Mouse (Mus musculus) limb, embryonic 12.5 days (tissue): ENCODE results near the gene Olfr149. TPM values are rescaled to one million over a fixed set of nuclear protein-coding genes. Genes with fewer than 3 reads are reported as not detected.

Experiments
- ATAC-seq: fragments of 200-750 bp; cut with Nextera tagmentation; 2 replicates; pipeline ENCODE4 v1.8.0; 2017; ENCODE audit warnings: low read depth, moderate TSS enrichment; ENCODE audit not compliant: insufficient number of reproducible peaks, insufficient read depth, low FRiP score, low TSS enrichment
- H3K27ac ChIP-seq: fragments of 300-500 bp; sonication (generic); 2 replicates; pipeline ENCODE4 v1.5.1; 2016; ENCODE audit warnings: mild to moderate bottlenecking, moderate library complexity
- H3K27me3 ChIP-seq: fragments of 300-500 bp; sonication (generic); 2 replicates; pipeline ENCODE4 v1.6.1; 2016; ENCODE audit warnings: mild to moderate bottlenecking, moderate library complexity
- H3K36me3 ChIP-seq: fragments of 300-500 bp; sonication (generic); 2 replicates; pipeline ENCODE4 v1.6.1; 2016; ENCODE audit warnings: mild to moderate bottlenecking, moderate library complexity
- H3K4me1 ChIP-seq: fragments of 300-500 bp; sonication (generic); replicated peaks from 2 replicates; pipeline ENCODE4 v1.6.1; 2016
- H3K4me2 ChIP-seq: fragments of 300-500 bp; sonication (generic); 2 replicates; pipeline ENCODE4 v1.6.1; 2016; ENCODE audit warnings: mild to moderate bottlenecking, moderate library complexity
- H3K4me3 ChIP-seq: fragments of 300-500 bp; sonication (generic); replicated peaks from 2 replicates; pipeline ENCODE4 v1.5.1; 2016; ENCODE audit warnings: mild to moderate bottlenecking
- H3K9ac ChIP-seq: fragments of 300-500 bp; sonication (generic); replicated peaks from 2 replicates; pipeline ENCODE4 v1.6.1; 2016; ENCODE audit warnings: mild to moderate bottlenecking, moderate library complexity
- H3K9me3 ChIP-seq: fragments of 300-500 bp; sonication (generic); 2 replicates; pipeline ENCODE4 v1.6.1; 2016; ENCODE audit warnings: mild to moderate bottlenecking, moderate library complexity
- WGBS: fragments of 180-500 bp; shearing (Covaris S2); methylation state at CpG from one replicate; pipeline ENCODE4 v1.1.7; 2016; 5-methylcytosine and 5-hydroxymethylcytosine counted together
- polyA plus RNA-seq: library from polyadenylated mRNA; unstranded; fragments of >200 nt; fragmentation: Nextera tagmentation; extraction: Ambion mirVana; gene quantifications from 2 replicates; pipeline ENCODE4 v1.2.1, GENCODE M21; 2016

Gene Olfr149
- polyA plus RNA-seq, 1 experiment from 2014 or later = not detected

DNA sequence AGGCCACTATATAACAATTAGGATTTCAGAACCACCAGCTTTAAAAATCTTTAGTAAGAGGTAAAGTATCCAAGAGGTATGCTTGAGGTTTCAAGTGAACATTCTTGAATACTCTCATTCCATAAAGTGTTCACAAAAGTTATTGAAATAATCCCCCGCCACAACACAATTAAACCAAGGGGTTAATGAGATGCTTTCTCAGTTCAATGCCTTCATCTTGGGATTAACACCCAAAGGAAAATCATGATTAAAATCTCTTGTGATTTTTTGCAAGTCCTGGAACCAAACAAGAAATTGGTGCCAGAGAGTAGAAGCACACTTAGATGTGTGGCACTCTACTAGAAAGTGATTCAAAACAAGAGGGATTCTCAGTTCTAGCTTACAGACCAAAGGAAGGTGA, 40.0 kb downstream of the Olfr149 start, which contains the start of gene Olfr963:
Gene Olfr963 (plus strand): TSS at position 301 of the 400 bp plus-strand sequence.
- Histone ChIP-seq H3K4me2 (no peak within 1 kb of the TSS), H3K27me3 (no peaks in the 10 kb centered on the region), H3K9ac (no peak within 1 kb of the TSS), H3K36me3 (no peaks in the 10 kb centered on the region), H3K4me3 (no peak within 1 kb of the TSS), H3K27ac (no peak within 1 kb of the TSS), H3K9me3 (no peaks in the 10 kb centered on the region), H3K4me1 (no peaks in the 10 kb centered on the region)
- WGBS = 76% methylated on average over 1 of the region's 1 CpGs
- no peak for ATAC-seq

DNA sequence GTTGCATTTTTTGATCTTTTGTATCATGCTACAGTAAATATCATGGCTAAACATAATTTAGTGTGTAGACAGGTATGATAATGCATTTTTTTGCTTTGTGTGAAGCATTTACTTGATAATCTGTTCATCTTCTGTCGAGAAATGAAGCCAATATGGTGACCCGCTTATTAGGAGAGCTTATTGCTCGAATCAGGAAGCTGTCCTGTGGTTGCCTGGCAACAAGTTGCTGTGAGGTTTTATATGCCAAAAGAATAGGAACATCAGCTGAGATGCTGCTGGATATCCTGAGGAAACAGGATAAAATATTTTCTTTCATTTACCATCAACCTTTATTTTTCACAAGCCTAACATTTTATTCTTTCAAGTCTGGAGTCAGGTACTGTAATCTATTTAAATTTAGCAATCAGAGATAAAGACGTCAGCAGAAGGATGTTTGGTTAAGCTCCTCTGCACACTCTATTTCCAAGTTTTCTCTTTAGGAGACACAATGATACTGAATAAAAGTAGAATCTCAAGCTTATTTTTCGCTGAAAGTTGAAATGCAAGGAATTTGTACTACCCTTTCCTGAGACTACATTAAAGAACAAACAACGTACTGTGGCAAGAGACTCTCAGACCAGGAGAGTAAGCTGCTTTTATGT, 52.0 kb downstream of the Olfr149 start:
- Histone ChIP-seq H3K36me3 (no peaks in the 10 kb centered on the region), H3K4me3 (no peak overlapping the region), H3K9ac (no peak overlapping the region), H3K4me2 (no peak overlapping the region), H3K9me3 (no peaks in the 10 kb centered on the region), H3K27me3 (no peaks in the 10 kb centered on the region), H3K4me1 (no peaks in the 10 kb centered on the region), H3K27ac (no peak overlapping the region)
- WGBS = 75% methylated on average over 6 of the region's 6 CpGs
- ATAC-seq = no peak

Other genes starting within 250 kb of the Olfr149 start
- not detected in 2 replicates for gene Olfr955, start 235.2 kb downstream of the Olfr149 start, polyA plus RNA-seq
- not detected in 2 replicates for gene Olfr44, start 213.1 kb downstream of the Olfr149 start, polyA plus RNA-seq
- not detected in 2 replicates for gene Olfr957, start 191.3 kb downstream of the Olfr149 start, polyA plus RNA-seq
- not detected in 2 replicates for gene Olfr958, start 153.1 kb downstream of the Olfr149 start, polyA plus RNA-seq
- not detected in 2 replicates for gene Olfr959, start 131.5 kb downstream of the Olfr149 start, polyA plus RNA-seq
- 29.3 and 29.7 TPM in 2 replicates for gene AW551984, start 102.7 kb downstream of the Olfr149 start, polyA plus RNA-seq
- gene Olfr148, start 96.5 kb downstream of the Olfr149 start, polyA plus RNA-seq = not detected in 2 replicates
- gene Olfr960, start 85.7 kb downstream of the Olfr149 start, polyA plus RNA-seq = not detected in 2 replicates
- gene Olfr961, start 62.0 kb downstream of the Olfr149 start, polyA plus RNA-seq = not detected in 2 replicates
- not detected in 2 replicates for gene Olfr963, start 39.9 kb downstream of the Olfr149 start, polyA plus RNA-seq
- gene Olfr965, start 4.2 kb upstream of the Olfr149 start, polyA plus RNA-seq = not detected in 2 replicates
- gene Olfr150, start 23.9 kb upstream of the Olfr149 start, polyA plus RNA-seq = not detected in 2 replicates
- not detected in 2 replicates for gene Olfr967, start 39.1 kb upstream of the Olfr149 start, polyA plus RNA-seq
- gene Olfr968, start 76.1 kb upstream of the Olfr149 start, polyA plus RNA-seq = not detected in 2 replicates
- not detected in 2 replicates for gene Olfr969, start 83.8 kb upstream of the Olfr149 start, polyA plus RNA-seq
- gene Olfr970, start 101.7 kb upstream of the Olfr149 start, polyA plus RNA-seq = not detected in 2 replicates
- gene Olfr971, start 129.8 kb upstream of the Olfr149 start, polyA plus RNA-seq = not detected in 2 replicates
- gene Olfr972, start 159.3 kb upstream of the Olfr149 start, polyA plus RNA-seq = not detected in 2 replicates
- not detected in 2 replicates for gene Olfr229, start 200.2 kb upstream of the Olfr149 start, polyA plus RNA-seq
- not detected in 2 replicates for gene Olfr974, start 230.4 kb upstream of the Olfr149 start, polyA plus RNA-seq
- not detected in 2 replicates for gene Olfr975, start 244.9 kb upstream of the Olfr149 start, polyA plus RNA-seq